Mouse (Mus musculus): ENCODE measurements around the gene Trp53i11. TPM values are rescaled to one million over a fixed set of nuclear protein-coding genes. Genes with fewer than 3 reads are reported as not detected.

The Trp53i11 gene
- polyA plus RNA-seq, 1 experiment from 2014 or later = 58.9 TPM

DNA sequence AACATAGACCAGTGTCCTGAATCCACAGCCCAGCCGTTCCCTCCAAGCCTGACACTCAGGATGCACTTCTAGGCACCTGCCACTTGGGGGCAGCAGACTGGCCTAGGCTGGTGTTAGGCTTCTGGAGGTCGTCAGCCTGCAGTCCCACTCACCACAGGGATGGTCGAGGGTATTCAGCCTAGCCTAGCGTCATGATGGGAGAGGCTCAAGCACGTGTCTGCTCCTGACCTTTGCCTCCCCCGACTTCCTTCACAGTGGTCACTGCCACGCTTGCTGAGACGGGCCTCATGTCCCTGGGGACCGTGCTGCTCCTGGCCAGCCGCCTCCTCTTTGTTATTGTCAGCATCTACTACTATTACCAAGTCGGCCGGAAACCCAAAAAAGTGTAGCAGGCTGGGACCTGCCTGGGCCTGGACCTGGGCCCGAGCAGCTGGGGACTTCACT lies 12.2 kb downstream of the Trp53i11 start:
- WGBS = 48% methylated on average over 13 of the region's 13 CpGs
- Histone ChIP-seq H3K4me2 (ENCODE audit: low read length) (no peak overlapping the region), H3K4me1 (replicated peaks; ENCODE audit: control insufficient read depth, insufficient read depth, low read length) (no peaks in the 10 kb centered on the region), H3K4me3 (ENCODE audit: low read depth, low read length) (no peak overlapping the region), H3K9ac (ENCODE audit: low read length) (no peak overlapping the region), H3K27ac (ENCODE audit: low read depth) (no peak overlapping the region), H3K36me3 (ENCODE audit: control insufficient read depth, insufficient read depth, low read length) (peaks cover 20% of the 10 kb centered on the region), H3K27me3 (replicated peaks; ENCODE audit: control insufficient read depth, insufficient read depth, low read length) (no peaks in the 10 kb centered on the region), H3K9me3 (ENCODE audit: control insufficient read depth, low read length) (no peaks in the 10 kb centered on the region)
- ATAC-seq (replicated peaks; ENCODE audit: low FRiP score, low TSS enrichment, low read depth) (peak; percentile 8; the same call in 1 of the 2 replicates), DNase-seq (ENCODE audit: low spot score) (peak; percentile 80)

DNA sequence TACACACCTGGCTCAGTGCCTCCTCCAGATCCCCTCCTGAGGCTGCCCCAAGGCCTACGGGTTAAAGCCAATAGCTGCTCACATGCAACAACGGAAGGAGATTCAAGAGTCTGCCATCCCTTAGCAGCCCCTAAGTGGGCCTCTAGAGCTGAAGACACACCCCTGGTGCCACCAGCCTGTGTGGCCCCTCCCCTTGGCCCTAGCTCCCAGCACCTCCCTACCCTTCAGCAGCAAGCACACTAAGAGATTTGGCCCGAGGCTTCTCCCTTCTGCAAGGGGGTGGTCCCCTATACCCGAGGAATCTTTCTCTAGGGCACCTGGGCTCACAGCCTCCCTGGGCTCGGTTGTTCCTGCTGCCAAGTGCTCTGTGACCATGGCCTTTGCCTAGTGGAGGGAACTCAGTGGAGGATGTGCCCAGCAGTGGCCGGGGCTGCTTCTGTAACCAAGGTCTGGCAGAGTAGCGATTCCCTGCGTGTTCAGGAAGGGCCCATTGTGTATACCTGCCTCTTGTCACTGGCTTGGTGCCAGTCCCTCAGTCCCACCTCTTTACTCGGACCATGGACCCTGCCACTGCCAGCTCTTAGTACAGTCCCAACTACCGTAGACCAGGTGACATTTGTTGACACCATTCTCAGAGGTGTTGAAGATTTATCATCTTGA lies 13.5 kb downstream of the Trp53i11 start:
- no peaks in the 10 kb centered on the region for H3K9me3 ChIP-seq (ENCODE audit: control insufficient read depth, low read length)

DNA sequence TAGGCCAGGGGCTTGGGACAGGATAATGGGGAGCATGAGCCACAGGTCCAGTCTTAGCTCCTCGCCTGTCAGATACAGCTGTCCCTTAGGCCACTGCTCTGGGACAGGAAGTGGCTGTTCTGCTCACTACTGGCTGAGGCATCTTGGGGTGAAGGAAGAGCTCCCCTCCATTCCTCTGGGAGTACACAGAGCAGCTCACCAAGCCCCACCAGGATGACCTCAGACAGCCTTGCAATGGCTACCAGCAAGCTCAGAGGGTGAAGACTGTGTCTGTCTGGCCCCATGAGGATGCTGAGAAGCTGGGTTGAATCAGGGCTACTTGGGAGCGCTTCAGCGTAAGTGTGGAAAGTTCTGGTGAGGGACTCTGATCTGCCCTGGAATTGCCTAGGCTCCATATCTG lies 14.6 kb downstream of the Trp53i11 start:
- Histone ChIP-seq H3K4me1 (replicated peaks; ENCODE audit: control insufficient read depth, insufficient read depth, low read length) (no peaks in the 10 kb centered on the region), H3K36me3 (ENCODE audit: control insufficient read depth, insufficient read depth, low read length) (peaks cover 33% of the 10 kb centered on the region)

More for the DNA sequence above, 13.5 kb downstream of the Trp53i11 start:
- 57% methylated on average over 10 of the region's 10 CpGs for WGBS
- Histone ChIP-seq H3K4me3 (ENCODE audit: low read depth, low read length) (no peak overlapping the region), H3K36me3 (ENCODE audit: control insufficient read depth, insufficient read depth, low read length) (peaks cover 29% of the 10 kb centered on the region), H3K27ac (ENCODE audit: low read depth) (no peak overlapping the region), H3K27me3 (replicated peaks; ENCODE audit: control insufficient read depth, insufficient read depth, low read length) (no peaks in the 10 kb centered on the region), H3K9ac (ENCODE audit: low read length) (no peak overlapping the region), H3K4me2 (ENCODE audit: low read length) (no peak overlapping the region), H3K4me1 (replicated peaks; ENCODE audit: control insufficient read depth, insufficient read depth, low read length) (no peaks in the 10 kb centered on the region)
- ATAC-seq (replicated peaks; ENCODE audit: low FRiP score, low TSS enrichment, low read depth) (no peak), DNase-seq (ENCODE audit: low spot score) (no peak)

DNA sequence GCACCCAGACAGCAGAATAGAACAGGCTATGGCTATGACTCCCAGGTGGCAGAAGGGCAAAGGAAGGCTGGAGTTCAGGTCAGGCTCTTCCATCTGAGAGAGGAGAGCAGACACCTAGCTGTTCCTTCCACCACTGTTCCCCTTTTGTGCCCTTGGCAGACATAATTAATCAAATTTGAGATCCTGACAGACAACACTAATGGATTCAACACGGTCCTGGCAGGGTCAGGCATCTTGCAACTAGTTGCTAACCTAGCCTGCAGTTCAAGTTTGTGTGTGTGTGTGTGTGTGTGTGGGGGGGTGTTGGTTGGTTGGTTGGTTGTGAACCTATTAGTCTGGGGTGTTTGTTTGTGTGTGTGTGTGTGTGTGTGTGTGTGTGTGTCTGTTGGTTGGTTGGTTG lies 15.4 kb downstream of the Trp53i11 start:
- Histone ChIP-seq H3K27ac (ENCODE audit: low read depth) (no peak overlapping the region), H3K27me3 (replicated peaks; ENCODE audit: control insufficient read depth, insufficient read depth, low read length) (no peaks in the 10 kb centered on the region), H3K9ac (ENCODE audit: low read length) (no peak overlapping the region), H3K9me3 (ENCODE audit: control insufficient read depth, low read length) (no peaks in the 10 kb centered on the region), H3K36me3 (ENCODE audit: control insufficient read depth, insufficient read depth, low read length) (peaks cover 40% of the 10 kb centered on the region), H3K4me1 (replicated peaks; ENCODE audit: control insufficient read depth, insufficient read depth, low read length) (no peaks in the 10 kb centered on the region), H3K4me2 (ENCODE audit: low read length) (no peak overlapping the region), H3K4me3 (ENCODE audit: low read depth, low read length) (no peak overlapping the region)
- WGBS = 13% methylated on average over 1 of the region's 1 CpGs
- ATAC-seq (replicated peaks; ENCODE audit: low FRiP score, low TSS enrichment, low read depth) = no peak
- DNase-seq (ENCODE audit: low spot score) = no peak

More for the DNA sequence above, 14.6 kb downstream of the Trp53i11 start:
- DNase-seq (ENCODE audit: low spot score) (no peak), ATAC-seq (replicated peaks; ENCODE audit: low FRiP score, low TSS enrichment, low read depth) (no peak)
- Histone ChIP-seq H3K9ac (ENCODE audit: low read length) (no peak overlapping the region), H3K4me3 (ENCODE audit: low read depth, low read length) (no peak overlapping the region), H3K27me3 (replicated peaks; ENCODE audit: control insufficient read depth, insufficient read depth, low read length) (no peaks in the 10 kb centered on the region), H3K4me2 (ENCODE audit: low read length) (no peak overlapping the region), H3K9me3 (ENCODE audit: control insufficient read depth, low read length) (no peaks in the 10 kb centered on the region), H3K27ac (ENCODE audit: low read depth) (no peak overlapping the region)
- WGBS = 88% methylated on average over 3 of the region's 3 CpGs

DNA sequence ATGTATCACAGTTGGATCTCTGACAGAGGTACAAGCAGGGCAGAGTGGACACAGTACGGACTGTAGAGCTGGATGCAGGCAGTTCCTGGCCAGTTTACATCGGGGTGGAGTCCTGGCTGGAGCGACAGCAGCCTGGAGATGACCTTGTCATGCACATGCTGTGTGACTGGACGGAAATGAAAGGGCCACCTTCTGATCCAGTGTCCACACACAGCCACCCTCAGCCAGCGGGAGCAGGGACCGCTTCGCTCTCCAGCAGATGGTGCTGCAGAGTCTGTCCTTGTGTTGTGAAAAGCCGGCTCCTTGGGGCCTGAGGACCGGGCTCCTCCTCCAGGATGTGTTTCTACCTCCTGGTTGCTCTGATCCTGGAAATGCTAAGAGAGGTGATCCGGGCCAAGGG lies 16.3 kb downstream of the Trp53i11 start:
- 17% methylated on average over 10 of the region's 10 CpGs for WGBS
- Histone ChIP-seq H3K27ac (ENCODE audit: low read depth) (no peak overlapping the region), H3K9ac (ENCODE audit: low read length) (no peak overlapping the region), H3K36me3 (ENCODE audit: control insufficient read depth, insufficient read depth, low read length) (peaks cover 46% of the 10 kb centered on the region), H3K27me3 (replicated peaks; ENCODE audit: control insufficient read depth, insufficient read depth, low read length) (no peaks in the 10 kb centered on the region), H3K4me3 (ENCODE audit: low read depth, low read length) (no peak overlapping the region), H3K4me2 (ENCODE audit: low read length) (no peak overlapping the region), H3K4me1 (replicated peaks; ENCODE audit: control insufficient read depth, insufficient read depth, low read length) (no peaks in the 10 kb centered on the region), H3K9me3 (ENCODE audit: control insufficient read depth, low read length) (no peaks in the 10 kb centered on the region)
- DNase-seq (ENCODE audit: low spot score) (peak; percentile 78), ATAC-seq (replicated peaks; ENCODE audit: low FRiP score, low TSS enrichment, low read depth) (peak; percentile 42; the same call in 1 of the 2 replicates)

DNA sequence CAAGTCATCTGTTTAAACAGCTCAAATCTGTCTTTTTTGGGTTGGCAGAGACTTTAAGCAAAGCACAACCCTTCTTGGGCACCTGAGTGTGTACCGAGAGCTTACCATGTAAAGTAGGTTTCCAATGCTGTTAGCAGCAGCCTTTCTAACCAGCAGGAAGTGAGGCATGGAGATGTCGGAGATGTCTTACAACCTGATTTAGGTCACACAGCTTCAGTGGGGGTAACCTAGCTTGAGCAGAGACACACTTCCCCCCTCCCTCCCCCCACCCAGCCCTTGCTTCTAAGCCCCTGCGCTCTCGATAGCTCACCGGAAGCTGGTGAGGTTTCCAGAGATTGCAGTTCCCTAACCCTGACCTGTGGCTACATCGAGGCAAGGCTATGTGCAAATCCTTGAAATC lies 17.2 kb downstream of the Trp53i11 start:
- Histone ChIP-seq H3K4me2 (ENCODE audit: low read length) (no peak overlapping the region), H3K27me3 (replicated peaks; ENCODE audit: control insufficient read depth, insufficient read depth, low read length) (no peaks in the 10 kb centered on the region), H3K27ac (ENCODE audit: low read depth) (no peak overlapping the region), H3K36me3 (ENCODE audit: control insufficient read depth, insufficient read depth, low read length) (peaks cover 48% of the 10 kb centered on the region), H3K9ac (ENCODE audit: low read length) (no peak overlapping the region), H3K4me1 (replicated peaks; ENCODE audit: control insufficient read depth, insufficient read depth, low read length) (no peaks in the 10 kb centered on the region), H3K4me3 (ENCODE audit: low read depth, low read length) (no peak overlapping the region), H3K9me3 (ENCODE audit: control insufficient read depth, low read length) (no peaks in the 10 kb centered on the region)
- ATAC-seq (replicated peaks; ENCODE audit: low FRiP score, low TSS enrichment, low read depth) (no peak), DNase-seq (ENCODE audit: low spot score) (no peak)
- WGBS = 82% methylated on average over 6 of the region's 6 CpGs

DNA sequence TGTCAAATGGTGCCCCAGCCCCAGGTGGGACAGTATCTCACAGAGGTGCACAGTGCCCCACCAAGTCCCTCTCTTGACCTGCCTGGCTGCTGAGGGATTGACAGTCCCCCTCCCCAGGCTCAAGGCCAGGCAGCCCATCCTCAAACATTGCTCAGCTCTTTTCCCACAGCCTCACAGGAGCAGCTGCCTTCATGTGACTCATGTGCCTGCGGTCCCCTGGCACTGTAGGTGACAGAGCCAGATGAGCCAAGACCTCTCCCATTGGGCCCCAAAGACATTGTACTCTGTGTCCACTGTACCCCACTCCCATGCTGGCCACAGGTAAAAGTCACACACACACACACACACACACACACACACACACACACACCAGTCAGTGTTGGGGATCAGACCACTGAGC lies 18.8 kb downstream of the Trp53i11 start:
- Histone ChIP-seq H3K9ac (ENCODE audit: low read length) (no peak overlapping the region), H3K27ac (ENCODE audit: low read depth) (no peak overlapping the region), H3K4me2 (ENCODE audit: low read length) (no peak overlapping the region), H3K9me3 (ENCODE audit: control insufficient read depth, low read length) (no peaks in the 10 kb centered on the region), H3K4me1 (replicated peaks; ENCODE audit: control insufficient read depth, insufficient read depth, low read length) (no peaks in the 10 kb centered on the region), H3K27me3 (replicated peaks; ENCODE audit: control insufficient read depth, insufficient read depth, low read length) (no peaks in the 10 kb centered on the region), H3K4me3 (ENCODE audit: low read depth, low read length) (no peak overlapping the region), H3K36me3 (ENCODE audit: control insufficient read depth, insufficient read depth, low read length) (peaks cover 51% of the 10 kb centered on the region)
- 86% methylated on average over 1 of the region's 1 CpGs for WGBS
- DNase-seq (ENCODE audit: low spot score) (no peak), ATAC-seq (replicated peaks; ENCODE audit: low FRiP score, low TSS enrichment, low read depth) (no peak)

DNA sequence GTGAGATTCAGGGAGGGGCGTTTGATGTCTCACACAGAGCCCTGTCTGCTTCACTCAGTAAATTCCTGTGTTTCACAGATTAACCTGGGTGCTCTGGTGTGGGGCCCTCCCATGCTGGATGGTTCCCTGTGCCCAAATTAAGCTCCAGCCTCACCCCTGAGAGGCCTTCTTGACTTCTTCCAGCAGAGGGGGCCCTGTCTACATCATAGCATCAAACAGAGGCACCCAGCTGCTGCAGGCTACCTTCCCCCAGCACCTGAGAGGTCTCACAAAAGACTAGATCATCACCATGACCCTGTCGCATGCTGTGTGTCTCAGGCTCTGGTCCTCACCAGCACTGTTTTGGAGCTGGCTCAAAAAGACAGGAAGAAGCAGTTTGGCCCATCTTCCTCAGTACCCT lies 25.0 kb downstream of the Trp53i11 start:
- Histone ChIP-seq H3K27me3 (replicated peaks; ENCODE audit: control insufficient read depth, insufficient read depth, low read length) (no peaks in the 10 kb centered on the region), H3K36me3 (ENCODE audit: control insufficient read depth, insufficient read depth, low read length) (peaks cover 39% of the 10 kb centered on the region)

DNA sequence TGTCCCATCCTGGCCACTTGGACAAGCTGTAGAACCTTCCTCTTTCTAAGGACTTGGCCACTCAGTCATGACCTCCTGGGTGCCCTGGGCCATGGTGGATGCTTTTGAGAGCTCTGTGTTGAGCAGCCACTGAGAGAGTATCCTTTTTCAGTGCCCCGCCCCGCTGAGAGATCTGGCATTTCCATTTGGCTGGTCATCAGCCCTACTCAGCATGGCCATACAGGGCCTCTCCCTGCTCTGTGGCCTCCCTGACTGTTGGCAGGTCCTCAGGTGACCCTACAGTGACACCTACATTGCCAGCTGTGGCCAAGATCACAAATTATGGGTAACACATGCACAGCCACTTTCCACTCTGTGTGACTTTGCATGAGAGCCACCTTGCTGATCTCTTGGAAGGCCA lies 25.5 kb downstream of the Trp53i11 start:
- Histone ChIP-seq H3K27ac (ENCODE audit: low read depth) (no peak overlapping the region), H3K4me3 (ENCODE audit: low read depth, low read length) (no peak overlapping the region), H3K4me1 (replicated peaks; ENCODE audit: control insufficient read depth, insufficient read depth, low read length) (peaks cover 17% of the 10 kb centered on the region), H3K9me3 (ENCODE audit: control insufficient read depth, low read length) (no peaks in the 10 kb centered on the region), H3K4me2 (ENCODE audit: low read length) (no peak overlapping the region), H3K9ac (ENCODE audit: low read length) (no peak overlapping the region), H3K36me3 (ENCODE audit: control insufficient read depth, insufficient read depth, low read length) (peaks cover 34% of the 10 kb centered on the region), H3K27me3 (replicated peaks; ENCODE audit: control insufficient read depth, insufficient read depth, low read length) (no peaks in the 10 kb centered on the region)
- no peak for ATAC-seq (replicated peaks; ENCODE audit: low FRiP score, low TSS enrichment, low read depth)
- WGBS = 95% methylated on average over 2 of the region's 2 CpGs
- no peak for DNase-seq (ENCODE audit: low spot score)

More for the DNA sequence above, 25.0 kb downstream of the Trp53i11 start:
- H3K4me1 ChIP-seq (replicated peaks; ENCODE audit: control insufficient read depth, insufficient read depth, low read length) = peaks cover 13% of the 10 kb centered on the region; the same call in 1 of the 2 replicates
- no peak for ATAC-seq (replicated peaks; ENCODE audit: low FRiP score, low TSS enrichment, low read depth)
- H3K27ac ChIP-seq (ENCODE audit: low read depth) = no peak overlapping the region
- no peak overlapping the region for H3K4me2 ChIP-seq (ENCODE audit: low read length)
- no peak overlapping the region for H3K4me3 ChIP-seq (ENCODE audit: low read depth, low read length)
- WGBS = 83% methylated on average over 2 of the region's 2 CpGs
- DNase-seq (ENCODE audit: low spot score) = no peak
- H3K9ac ChIP-seq (ENCODE audit: low read length) = no peak overlapping the region
- no peaks in the 10 kb centered on the region for H3K9me3 ChIP-seq (ENCODE audit: control insufficient read depth, low read length)
